Mouse (Mus musculus) kidney, postnatal 36 days (tissue): ENCODE data around the gene Plppr1.

ENCODE experiments used
- DNase-seq, 2 experiments: peaks; one replicate each; pipeline ENCODE4 v3.0.0; 2021 to 2022; ENCODE audit warnings: mixed read lengths in 2 of 2

The Plppr1 gene

GRCm38 (mm10) chr4:49144798-49145197 lies 85.7 kb downstream of the Plppr1 start:
- DNase-seq: no peak

GRCm38 (mm10) chr4:49148775-49149174 lies 89.7 kb downstream of the Plppr1 start:
- DNase-seq: no peak

DNA sequence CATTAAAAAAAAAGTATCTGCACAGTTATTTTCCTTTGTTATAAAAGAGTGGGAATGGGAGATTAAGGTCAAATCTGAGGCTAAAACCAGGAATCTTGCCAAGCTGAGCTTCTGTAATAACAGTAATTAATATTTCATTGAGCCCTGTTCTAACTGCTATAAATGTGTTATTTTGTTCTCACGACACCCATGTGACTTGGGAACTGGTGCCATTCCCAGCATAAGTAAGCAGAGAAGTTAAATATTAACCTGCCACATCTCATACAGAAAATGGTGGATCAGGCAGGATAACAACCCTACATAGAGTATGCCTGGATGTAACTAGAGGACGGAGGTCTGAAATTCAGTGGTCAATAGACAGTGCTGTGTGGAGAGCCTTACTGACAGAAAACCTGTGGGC lies 90.2 kb downstream of the Plppr1 start:
- no peak for DNase-seq

DNA sequence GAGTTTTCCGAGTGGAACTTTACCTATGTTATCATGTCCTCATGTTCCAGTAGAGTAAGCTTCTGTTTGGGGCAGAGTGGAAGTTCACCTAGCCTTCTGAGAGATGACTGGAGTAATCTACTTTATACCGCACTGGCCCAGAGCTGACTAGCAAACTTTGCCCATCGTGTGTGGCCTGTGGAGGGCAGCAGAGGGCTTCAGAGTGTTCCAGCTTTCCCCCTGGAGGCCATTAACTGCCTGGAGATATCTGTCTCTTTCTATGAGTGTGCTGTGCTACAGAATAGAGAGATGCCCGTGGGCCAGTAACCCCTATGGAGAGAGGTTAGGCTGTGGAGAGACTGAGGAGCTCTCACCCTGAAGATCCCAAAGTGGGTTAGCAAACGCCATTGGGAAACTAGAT lies 94.8 kb downstream of the Plppr1 start:
- DNase-seq: peak; percentile 70 to 87

DNA sequence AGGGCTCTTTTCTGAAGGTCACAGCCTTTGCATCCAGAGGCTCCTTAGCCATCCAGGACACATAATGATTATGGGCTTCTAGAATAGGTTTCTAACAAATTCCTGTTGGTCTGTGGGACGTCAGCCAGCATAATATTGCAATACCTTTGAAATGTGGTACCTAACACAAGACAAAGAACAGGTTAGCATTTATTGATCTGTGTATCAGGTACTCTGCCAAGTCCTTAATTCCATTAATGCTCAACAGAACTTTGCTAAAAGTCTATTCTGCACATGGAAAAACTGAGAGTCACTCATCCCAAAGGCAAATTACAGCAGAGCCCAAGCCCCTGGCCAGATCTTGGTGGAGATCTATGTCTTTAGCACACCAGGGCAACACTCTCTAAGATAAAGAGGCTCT lies 97.7 kb downstream of the Plppr1 start:
- no peak for DNase-seq

DNA sequence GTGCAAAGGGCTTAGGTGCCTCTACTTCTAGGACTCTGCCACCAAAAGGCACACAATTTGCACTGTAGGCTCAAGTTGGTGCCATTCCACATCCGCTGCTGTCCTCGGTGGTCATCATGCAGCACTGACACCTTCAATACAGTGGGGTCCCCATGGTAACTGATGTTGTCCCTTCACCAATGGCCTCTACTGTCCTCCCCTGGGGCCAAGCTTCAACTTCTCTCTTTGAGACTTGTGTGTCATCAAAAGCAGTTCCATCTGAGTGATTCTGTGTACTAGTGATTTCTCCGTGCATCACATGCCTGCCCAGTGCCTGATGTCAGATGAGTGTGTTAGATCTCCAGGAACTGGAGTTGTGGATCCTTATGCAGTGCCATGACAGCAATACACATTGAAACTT lies 104.2 kb downstream of the Plppr1 start:
- no peak for DNase-seq

DNA sequence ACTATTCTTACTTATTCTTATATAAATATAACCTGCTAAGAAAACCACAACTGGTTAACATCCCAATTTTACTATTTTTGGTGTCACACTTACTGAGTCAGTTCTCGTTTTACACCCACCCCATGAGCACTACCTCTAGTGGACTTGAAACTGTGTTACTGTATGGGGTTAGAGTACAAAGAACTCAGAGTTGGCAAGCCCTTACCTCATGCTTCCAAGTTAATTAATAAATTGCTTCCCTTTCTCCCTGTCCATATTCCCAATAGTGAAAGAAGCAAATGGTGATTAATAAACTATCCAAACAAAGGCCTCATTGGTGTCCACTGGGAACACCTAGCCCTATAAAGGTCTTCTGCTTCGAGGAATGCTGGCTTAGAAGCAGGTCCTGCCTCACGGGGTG lies 107.3 kb downstream of the Plppr1 start:
- DNase-seq: peak; percentile 9 to 41

- no peak for DNase-seq
Observed at GRCm38 (mm10) chr4:49167030-49167429, 108.0 kb downstream of the Plppr1 start.

DNA sequence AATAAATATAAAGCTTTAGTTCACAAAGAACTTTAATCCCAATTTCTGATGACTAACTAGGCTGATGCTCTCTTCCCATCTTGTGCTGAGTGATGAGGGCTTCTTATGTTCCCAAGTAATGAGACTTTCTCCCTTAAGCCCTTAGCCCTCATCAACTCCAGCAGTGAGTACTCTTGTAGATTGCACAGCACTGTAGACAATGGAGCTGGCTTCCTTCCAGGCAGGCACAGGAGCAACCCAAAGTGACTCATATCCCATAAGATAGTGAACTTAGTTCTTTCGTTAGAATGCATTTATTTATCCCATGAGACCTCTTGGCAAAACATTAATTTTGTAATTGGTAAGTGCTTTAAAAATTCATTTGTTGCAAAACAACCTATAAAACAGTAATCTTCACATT lies 110.4 kb downstream of the Plppr1 start:
- DNase-seq: no peak

DNA sequence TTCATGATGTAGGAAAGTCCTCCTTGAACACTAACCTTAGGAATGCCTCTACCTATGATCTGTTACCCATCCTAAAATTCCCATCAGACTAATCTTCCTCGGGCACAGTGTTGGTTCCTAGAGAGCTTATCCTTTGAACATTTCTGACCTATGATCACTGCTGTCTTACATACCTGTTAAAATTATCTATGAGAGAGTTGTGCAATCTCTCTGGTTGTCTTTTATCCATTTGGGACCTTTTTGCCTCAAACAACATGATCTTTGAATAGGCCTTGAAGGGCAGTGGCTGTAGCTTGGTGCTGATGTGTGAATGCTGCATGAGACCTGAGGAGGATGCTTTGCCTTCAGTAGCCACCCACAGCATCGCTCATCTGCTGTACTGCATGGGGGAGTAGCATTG lies 119.0 kb downstream of the Plppr1 start:
- no peak for DNase-seq

DNA sequence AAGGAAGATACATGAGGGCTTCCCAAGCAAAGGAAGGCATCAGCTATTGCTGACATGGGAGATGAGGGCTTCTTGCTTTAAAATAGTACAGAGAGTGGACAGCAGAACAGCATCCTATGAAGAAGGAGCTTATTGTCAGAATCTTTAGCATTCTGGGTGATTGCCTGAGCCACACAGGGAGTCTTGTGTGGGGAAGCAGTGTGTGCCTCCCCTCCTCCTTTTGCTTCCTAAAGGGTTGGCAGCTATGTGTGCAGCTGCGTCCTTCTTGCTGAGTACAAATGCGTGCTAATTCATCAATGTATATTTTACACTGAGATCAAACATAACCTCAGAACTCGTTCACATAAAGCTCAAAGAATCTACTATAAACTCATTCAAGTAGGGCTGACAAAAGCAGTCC lies 119.8 kb downstream of the Plppr1 start:
- no peak for DNase-seq

- DNase-seq: peak; percentile 6 to 46
Observed at GRCm38 (mm10) chr4:49179471-49180181, 120.6 kb downstream of the Plppr1 start.

DNA sequence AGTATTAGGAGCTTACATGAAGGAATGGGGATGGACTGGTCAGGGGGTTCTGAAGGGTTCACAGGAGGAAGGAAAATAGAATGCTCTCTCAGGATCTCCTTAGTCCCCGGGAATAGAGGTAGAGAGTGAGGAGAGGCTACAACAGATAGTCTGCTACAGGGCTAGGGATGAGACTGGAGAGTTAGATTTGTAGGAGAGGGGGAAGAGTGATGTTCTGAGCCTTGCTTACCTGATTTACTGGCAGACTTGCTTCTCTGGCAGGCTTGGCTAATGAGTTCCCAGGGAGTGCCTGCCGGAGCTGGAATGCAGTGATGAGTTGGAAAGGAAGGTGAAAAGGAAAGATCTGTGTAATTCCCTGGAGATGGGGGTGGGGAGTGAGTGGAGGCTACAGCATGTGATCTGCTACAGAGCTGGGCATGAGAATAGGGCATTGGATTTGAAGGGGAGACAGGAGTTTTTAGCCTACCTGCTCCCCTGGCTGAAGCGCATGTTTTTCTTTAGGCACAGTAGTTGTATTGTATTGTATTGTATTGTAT lies 131.0 kb downstream of the Plppr1 start:
- no peak for DNase-seq

GRCm38 (mm10) chr4:49197125-49197747 lies 138.2 kb downstream of the Plppr1 start:
- DNase-seq: peak; percentile 17 to 50

- DNase-seq: no peak
Observed at GRCm38 (mm10) chr4:49210457-49210856, 151.4 kb downstream of the Plppr1 start.

- DNase-seq: peak in 1 of 2 experiments; percentile 31
Observed at GRCm38 (mm10) chr4:49211582-49211981, 152.5 kb downstream of the Plppr1 start.

- no peak for DNase-seq
Observed at GRCm38 (mm10) chr4:49212616-49213544, 153.8 kb downstream of the Plppr1 start.

- DNase-seq: no peak
Observed at GRCm38 (mm10) chr4:49214341-49214740, 155.3 kb downstream of the Plppr1 start.

DNA sequence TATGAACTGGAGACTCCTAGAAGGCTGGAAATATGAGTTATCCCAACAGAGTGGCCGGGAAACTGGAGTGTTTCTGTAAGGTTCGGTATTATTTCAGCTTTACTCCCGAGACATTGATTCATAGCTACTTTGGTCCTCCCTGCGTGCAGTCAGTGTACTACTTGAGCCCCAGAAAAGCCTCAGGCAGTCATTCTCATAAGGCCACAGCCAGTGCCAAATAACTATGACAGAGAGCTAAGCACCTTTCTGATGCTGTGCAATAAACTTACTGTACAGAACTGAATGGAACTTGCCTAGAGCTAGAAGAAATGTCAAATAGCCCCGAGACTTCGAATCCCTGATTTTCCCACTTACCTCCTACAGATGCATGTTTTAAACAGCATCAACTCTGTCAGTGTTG lies 164.4 kb downstream of the Plppr1 start:
- DNase-seq: no peak

DNA sequence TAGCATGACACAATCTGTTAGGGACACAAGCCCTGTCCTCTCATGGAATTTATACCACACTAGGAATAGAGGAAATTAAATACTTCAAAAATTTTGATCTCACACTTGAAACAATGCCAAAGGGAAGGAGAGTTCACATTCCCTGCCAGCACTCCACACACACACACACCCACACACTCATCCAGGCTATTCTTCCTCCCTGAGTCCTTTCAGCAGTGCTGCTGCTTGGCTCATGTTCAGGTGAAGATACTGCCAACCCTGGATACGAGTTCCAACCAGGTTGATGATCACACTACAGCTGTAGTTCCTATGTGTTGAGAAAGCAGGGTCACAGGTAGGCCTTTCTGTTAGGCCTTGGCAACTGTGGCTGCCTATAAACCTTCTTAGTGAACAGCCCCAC lies 165.9 kb downstream of the Plppr1 start:
- peak; percentile 1 to 9 for DNase-seq

DNA sequence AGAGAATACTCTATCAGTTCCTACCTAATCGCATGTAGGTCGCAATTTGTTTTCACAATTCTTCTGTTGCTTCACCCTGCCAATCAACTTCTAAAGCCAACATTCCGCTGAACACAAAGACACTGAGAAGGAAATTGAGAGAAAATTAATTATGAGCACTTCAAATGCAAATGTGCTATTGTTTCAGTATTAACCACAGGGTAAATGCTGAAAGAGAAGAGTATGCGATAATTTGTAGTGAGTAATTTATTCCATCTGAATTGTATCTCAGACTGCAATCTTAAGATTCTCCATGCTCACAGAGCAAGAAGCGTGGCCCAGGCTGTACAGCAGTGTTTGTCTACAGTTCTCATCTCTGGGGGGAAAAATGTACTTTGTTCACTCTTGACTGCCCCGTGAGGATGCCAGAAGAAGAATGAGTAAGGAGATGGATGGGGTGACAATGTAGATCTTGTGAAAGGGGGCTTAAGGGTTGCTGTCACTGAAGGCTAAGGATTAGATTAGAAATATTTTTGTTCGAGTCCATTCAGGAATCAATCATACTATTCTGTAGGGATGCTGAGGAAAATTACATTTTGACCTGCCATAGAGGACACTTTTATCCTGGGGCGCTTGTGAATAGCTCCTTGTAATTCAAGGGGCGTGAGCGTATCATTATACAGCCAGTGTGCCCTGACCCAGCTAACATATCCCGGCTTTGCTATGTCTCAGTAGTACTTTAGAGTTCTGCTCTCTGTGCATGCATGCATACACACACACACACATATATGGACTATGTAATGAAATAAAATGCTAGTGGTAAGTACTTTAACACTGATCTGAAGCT lies 173.3 kb downstream of the Plppr1 start:
- no peak for DNase-seq

DNA sequence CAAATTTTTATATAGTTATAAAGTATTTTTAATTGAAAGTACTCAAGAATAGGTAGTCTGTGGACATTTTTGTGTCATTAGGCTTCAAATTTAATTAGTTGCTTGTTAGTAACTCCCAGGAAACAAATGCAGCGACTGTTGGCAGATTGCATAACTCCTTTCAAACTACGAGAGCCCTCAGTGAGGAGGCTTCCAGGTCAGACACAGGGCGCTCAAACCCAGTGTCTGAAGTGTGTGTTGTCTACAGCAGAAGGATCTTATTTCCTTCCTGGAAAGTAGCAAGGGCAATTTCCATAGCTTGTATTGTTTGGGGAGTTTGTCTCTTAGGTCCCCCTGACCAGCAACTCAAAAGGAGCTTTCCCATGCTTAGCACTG lies 173.9 kb downstream of the Plppr1 start:
- DNase-seq: no peak
